Mouse (Mus musculus) liver, adult 2 months (tissue): ENCODE measurements around the gene Apbb2. TPM values are rescaled to one million over a fixed set of nuclear protein-coding genes. Genes with fewer than 3 reads are reported as not detected.

Source experiments
- DNase-seq: peaks from one replicate; pipeline ENCODE4 v3.0.0-alpha.2; 2011; ENCODE audit warnings: low read depth, low spot score; ENCODE audit errors: extremely low read depth
- H3K27ac ChIP-seq: fragments of 200-500 bp; replicated peaks from 2 replicates; pipeline ENCODE4 v1.5.1; 2012; ENCODE audit warnings: low read depth, mild to moderate bottlenecking, control low read depth, inconsistent platforms, low read length; ENCODE audit not compliant: insufficient read depth
- H3K27me3 ChIP-seq: fragments of 200-500 bp; 2 replicates; pipeline ENCODE4 v1.6.1; 2012; ENCODE audit warnings: mild to moderate bottlenecking, moderate library complexity, low read length, inconsistent platforms; ENCODE audit not compliant: control insufficient read depth, insufficient read depth
- H3K36me3 ChIP-seq: fragments of 200-500 bp; 2 replicates; pipeline ENCODE4 v1.6.1; 2012; ENCODE audit warnings: low read length, inconsistent platforms; ENCODE audit not compliant: control insufficient read depth, insufficient read depth
- H3K4me1 ChIP-seq: fragments of 200-500 bp; 2 replicates; pipeline ENCODE4 v1.6.1; 2011; ENCODE audit warnings: low read length; ENCODE audit not compliant: control insufficient read depth, insufficient read depth
- H3K4me3 ChIP-seq: fragments of 200-500 bp; 2 replicates; pipeline ENCODE4 v1.5.1; 2011; ENCODE audit warnings: low read depth, mild to moderate bottlenecking, control low read depth, low read length, moderate library complexity; ENCODE audit not compliant: insufficient read depth
- H3K79me2 ChIP-seq: fragments of 200-500 bp; 2 replicates; pipeline ENCODE4 v1.6.1; 2012; ENCODE audit warnings: inconsistent platforms, mild to moderate bottlenecking, low read length, moderate library complexity; ENCODE audit not compliant: control insufficient read depth, insufficient read depth
- H3K9ac ChIP-seq: fragments of 200-500 bp; 2 replicates; pipeline ENCODE4 v1.6.1; 2012; ENCODE audit warnings: low read depth, mild to moderate bottlenecking, control low read depth, inconsistent platforms, low read length
- CTCF ChIP-seq: fragments of 200-500 bp; IDR thresholded peaks from 2 replicates; pipeline ENCODE4 v1.5.1; 2011; ENCODE audit warnings: low read depth, low read length, control low read depth
- POLR2A ChIP-seq: fragments of 200-500 bp; IDR thresholded peaks from 2 replicates; pipeline ENCODE4 v1.6.1; 2011; ENCODE audit warnings: low read length, control low read depth; ENCODE audit not compliant: insufficient read depth; ENCODE audit errors: extremely low read depth
- WGBS: fragments of 180-500 bp; shearing (Covaris S2); methylation state at CpG from one replicate; pipeline ENCODE4 v1.1.7; 2018; 5-methylcytosine and 5-hydroxymethylcytosine counted together
- polyA plus RNA-seq: library from polyadenylated mRNA; depleted of rRNA; stranded (reverse); fragments of >200 nt; gene quantifications from 2 replicates; pipeline ENCODE4 v1.2.3, GENCODE M21; 2012
- total RNA-seq: library from RNA; depleted of rRNA; stranded (reverse); fragments of >200 nt; gene quantifications from 2 replicates; pipeline ENCODE4 v1.2.3, GENCODE M21; 2014

The Apbb2 gene
- total and polyA plus RNA-seq, 2 experiments: 1.4 to 5.3 TPM

DNA sequence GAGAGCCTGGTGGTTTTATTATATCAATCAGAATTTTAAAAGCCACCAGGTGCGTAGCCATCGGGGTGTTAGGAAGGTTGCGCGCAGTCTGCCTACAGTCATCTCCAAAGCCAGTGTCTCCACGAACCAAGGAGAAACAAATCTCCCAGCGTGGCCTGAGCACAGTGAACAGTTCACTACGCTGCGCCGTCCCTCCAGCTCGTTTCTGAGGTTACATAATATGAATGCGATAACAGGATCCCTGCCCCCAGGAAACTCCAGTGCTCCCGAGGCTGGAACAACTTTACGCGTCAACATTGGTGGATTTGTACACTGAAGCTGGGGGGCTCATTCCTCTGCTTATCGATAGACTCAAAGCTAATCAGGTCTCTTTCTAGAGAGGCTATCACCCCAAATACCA is 197.4 kb downstream of the Apbb2 start:
- no peaks in the 10 kb centered on the region for H3K36me3 ChIP-seq
- no peak overlapping the region for H3K27ac ChIP-seq
- WGBS: 42% methylated on average over 15 of the region's 15 CpGs
- no peaks in the 10 kb centered on the region for H3K27me3 ChIP-seq
- H3K9ac ChIP-seq: no peak overlapping the region
- no peaks in the 10 kb centered on the region; the same call in 1 of the 2 replicates for H3K79me2 ChIP-seq
- no peak overlapping the region for H3K4me3 ChIP-seq
- no peaks in the 10 kb centered on the region for H3K4me1 ChIP-seq
- DNase-seq: no peak
- TF ChIP-seq POLR2A (no peak), CTCF (no peak)

DNA sequence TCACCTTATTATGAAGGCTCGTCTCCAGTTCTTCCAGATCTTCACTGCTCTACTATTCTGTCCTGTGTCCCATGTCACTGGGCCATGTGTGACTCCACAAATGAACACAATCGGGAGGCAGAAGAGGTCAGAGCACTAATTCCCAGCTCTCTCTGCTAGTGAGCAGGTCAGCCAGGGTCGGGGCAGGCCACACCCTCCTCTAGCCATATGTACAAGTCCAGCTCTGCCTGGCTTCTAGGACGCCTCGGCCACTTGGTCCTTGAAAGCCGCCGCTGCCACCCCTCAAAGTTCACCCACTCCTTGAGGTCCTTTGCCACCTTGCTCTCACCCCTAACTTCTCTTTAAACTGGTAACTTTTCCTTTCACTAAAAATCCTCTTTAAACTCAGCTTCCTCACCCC is 198.6 kb downstream of the Apbb2 start:
- no peak overlapping the region for H3K4me3 ChIP-seq
- no peak overlapping the region for H3K27ac ChIP-seq
- no peaks in the 10 kb centered on the region for H3K27me3 ChIP-seq
- TF ChIP-seq POLR2A (no peak), CTCF (no peak)
- H3K36me3 ChIP-seq: no peaks in the 10 kb centered on the region
- H3K9ac ChIP-seq: no peak overlapping the region
- 83% methylated on average over 7 of the region's 7 CpGs for WGBS
- H3K79me2 ChIP-seq: no peaks in the 10 kb centered on the region; the same call in 1 of the 2 replicates
- DNase-seq: no peak
- H3K4me1 ChIP-seq: no peaks in the 10 kb centered on the region

DNA sequence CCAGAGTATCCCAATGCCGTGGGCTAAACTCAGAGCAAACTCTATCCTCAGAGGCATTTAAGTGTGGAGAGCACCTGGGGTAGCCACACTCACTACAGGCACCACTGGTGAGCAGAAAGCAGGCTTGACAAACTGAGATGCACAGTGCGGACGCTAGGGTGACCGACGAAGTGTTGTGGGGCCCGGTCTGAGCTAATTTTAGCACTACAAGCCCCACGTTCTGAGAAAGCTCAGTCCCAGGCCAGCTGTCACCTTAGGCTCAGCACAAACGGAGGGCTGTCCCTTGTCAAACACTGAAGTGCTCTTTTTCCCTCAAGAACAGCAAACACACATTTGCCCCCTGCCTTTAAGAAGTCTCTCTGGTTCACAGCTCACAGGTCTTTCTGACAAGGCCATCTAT is 201.3 kb downstream of the Apbb2 start:
- DNase-seq: no peak
- WGBS: 84% methylated on average over 8 of the region's 8 CpGs

DNA sequence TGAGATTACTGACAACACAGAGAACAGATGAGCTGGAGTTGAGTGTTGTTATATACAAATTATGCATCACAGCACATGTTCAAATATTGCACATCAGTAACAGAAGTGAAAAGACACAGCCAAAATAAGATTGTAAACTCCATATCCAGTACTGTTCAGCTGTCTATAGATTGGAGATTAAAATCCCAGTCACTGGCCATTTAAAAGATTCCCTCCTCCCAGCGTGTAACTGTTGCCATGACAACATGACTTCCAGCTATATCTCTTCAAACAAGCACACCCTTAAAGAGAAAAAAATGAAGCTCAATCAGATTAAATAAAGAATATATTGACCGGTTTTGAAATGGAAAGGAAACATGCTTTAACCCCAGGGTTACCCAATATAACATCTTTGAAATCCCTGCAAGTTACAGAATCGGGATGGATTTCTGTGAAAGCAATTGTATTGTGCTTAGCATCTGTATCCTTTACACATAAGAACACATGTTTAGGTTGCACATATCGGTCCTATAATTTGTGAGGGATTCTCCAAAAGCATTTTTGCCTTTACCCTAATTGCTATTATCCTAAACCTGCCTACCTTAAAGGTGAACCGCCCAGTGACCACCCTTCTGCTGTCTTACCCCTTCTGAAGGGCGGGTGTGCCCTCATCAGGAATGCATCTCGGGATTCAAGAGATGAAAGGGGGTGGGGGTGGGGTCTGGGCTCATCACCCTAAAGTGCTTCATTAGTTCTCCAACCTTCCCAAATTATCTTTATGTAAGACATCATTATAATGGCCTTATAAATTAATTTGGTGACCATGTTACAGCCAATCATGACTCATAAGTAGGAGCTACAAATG is 202.7 kb downstream of the Apbb2 start:
- Histone ChIP-seq H3K27ac (no peak overlapping the region), H3K36me3 (no peaks in the 10 kb centered on the region), H3K4me3 (no peak overlapping the region), H3K4me1 (no peaks in the 10 kb centered on the region), H3K79me2 (no peaks in the 10 kb centered on the region), H3K9ac (no peak overlapping the region), H3K27me3 (no peaks in the 10 kb centered on the region)
- TF ChIP-seq POLR2A (no peak), CTCF (no peak)
- WGBS: 89% methylated on average over 7 of the region's 7 CpGs
- no peak for DNase-seq

More for the DNA sequence above, 201.3 kb downstream of the Apbb2 start:
- Histone ChIP-seq H3K27ac (no peak overlapping the region), H3K79me2 (no peaks in the 10 kb centered on the region), H3K36me3 (no peaks in the 10 kb centered on the region), H3K4me3 (no peak overlapping the region), H3K27me3 (no peaks in the 10 kb centered on the region), H3K9ac (no peak overlapping the region), H3K4me1 (no peaks in the 10 kb centered on the region)
- no peak for TF ChIP-seq POLR2A
- TF ChIP-seq CTCF: no peak

DNA sequence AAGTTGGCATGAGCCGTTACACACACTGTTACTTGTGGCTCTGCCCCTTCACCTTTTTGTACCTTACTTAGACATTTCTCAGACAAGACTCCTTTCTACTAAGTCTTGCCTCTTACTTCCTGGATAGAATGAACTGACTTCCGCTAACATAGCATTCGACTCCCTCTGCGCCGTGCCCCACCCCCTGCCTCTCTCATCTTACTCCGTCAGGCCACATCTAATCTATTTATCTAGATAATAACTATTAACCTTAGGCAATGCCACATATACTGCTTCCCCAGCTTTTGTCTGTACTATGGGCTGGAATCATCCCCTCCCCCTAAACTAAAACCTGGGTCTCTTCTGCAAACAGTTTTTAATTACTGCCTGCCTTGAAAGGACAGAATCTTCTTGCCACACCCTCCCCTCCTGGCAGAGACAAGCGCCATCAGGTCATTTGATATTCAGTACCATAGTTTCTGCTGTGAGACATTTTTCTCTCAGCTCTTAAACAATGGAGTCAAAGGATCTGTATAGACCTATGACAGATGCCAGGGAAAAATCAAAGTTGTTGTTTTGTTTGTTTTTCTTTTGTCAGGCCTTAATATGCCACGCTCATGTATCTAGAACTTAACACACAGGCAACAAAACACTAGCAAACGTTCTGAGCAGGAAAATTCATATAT is 203.4 kb downstream of the Apbb2 start:
- no peak for DNase-seq
- Histone ChIP-seq H3K36me3 (no peaks in the 10 kb centered on the region), H3K4me1 (no peaks in the 10 kb centered on the region), H3K27ac (no peak overlapping the region), H3K27me3 (no peaks in the 10 kb centered on the region), H3K4me3 (no peak overlapping the region), H3K9ac (no peak overlapping the region), H3K79me2 (no peaks in the 10 kb centered on the region)
- WGBS: 93% methylated on average over 9 of the region's 9 CpGs
- TF ChIP-seq POLR2A: no peak
- no peak for TF ChIP-seq CTCF

DNA sequence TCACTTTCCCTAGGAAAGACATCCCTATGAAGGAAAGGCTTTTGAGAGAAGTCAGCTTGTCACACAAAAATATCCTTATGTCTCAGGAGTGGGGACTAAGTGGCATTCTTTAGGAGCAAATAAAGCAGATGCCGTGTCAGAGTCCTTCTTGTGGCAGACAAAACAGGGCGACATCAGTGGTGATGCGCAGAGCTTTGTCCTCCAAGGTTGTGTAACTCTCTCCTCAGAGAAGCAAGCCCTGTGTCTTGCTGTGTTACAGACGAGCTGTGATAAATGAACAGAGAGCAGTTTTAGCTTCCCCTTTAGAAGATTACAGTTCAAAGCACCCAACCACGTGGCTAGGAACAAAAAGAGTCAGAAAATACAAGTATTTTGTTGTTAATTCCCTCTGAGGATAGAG is 205.2 kb downstream of the Apbb2 start:
- Histone ChIP-seq H3K4me3 (no peak overlapping the region), H3K4me1 (no peaks in the 10 kb centered on the region), H3K79me2 (no peaks in the 10 kb centered on the region), H3K36me3 (no peaks in the 10 kb centered on the region), H3K27me3 (no peaks in the 10 kb centered on the region), H3K27ac (no peak overlapping the region), H3K9ac (no peak overlapping the region)
- WGBS: 79% methylated on average over 5 of the region's 5 CpGs
- TF ChIP-seq POLR2A (no peak), CTCF (no peak)
- no peak for DNase-seq
